Mouse (Mus musculus) heart, adult 2 months (tissue): ENCODE data around the gene Ddit4.

ENCODE experiments used
- CTCF ChIP-seq: fragments of 200-600 bp; IDR thresholded peaks from 2 replicates; pipeline ENCODE4 v1.8.1; 2022; ENCODE audit warnings: antibody characterized with exemption, mild to moderate bottlenecking, moderate library complexity
- EP300 ChIP-seq: fragments of 200-500 bp; IDR thresholded peaks from 2 replicates; pipeline ENCODE4 v1.6.1; 2011; ENCODE audit warnings: low read depth, low read length, control low read depth; ENCODE audit not compliant: insufficient read depth
- POLR2A ChIP-seq: fragments of 200-500 bp; IDR thresholded peaks from 2 replicates; pipeline ENCODE4 v1.6.1; 2011; ENCODE audit warnings: mild to moderate bottlenecking, low read depth, low read length, control low read depth; ENCODE audit not compliant: insufficient read depth

DNA sequence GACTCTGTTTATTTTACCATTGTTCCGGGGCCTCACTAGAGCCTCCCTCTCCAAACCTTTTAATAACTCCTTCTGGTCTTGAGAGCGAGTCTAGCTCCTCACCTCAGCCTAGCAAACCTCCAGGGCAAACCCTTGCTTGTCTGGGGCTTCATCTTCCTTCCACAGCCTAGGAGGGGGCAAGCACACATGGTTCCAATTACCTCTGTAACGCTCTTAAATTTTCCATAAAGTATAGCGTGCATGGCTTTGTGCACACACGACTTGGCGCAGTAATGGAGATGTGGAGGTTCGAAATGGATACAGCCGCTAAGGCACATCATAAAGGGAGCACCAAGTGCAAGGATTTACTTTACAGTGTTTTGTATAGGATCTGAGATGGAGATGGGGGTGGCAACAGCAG lies 14.2 kb upstream of the Ddit4 start:
- no peak for TF ChIP-seq CTCF
- no peak for TF ChIP-seq POLR2A
- no peak for TF ChIP-seq EP300
